In genomic region chr7:45897258-45897757, GRCm38 (mm10) we compare ENCODE assay signal across 1 mouse cellular context.
TF ChIP-seq lines count a peak whose summit lies in the region.

No protein-coding gene starts in this region.

TF ChIP-seq in ES-E14, 5 proteins besides CTCF, POLR2A, EP300 and RAD21:
- TF ChIP-seq MAFK (IDR thresholded peaks at IDR 0.05; ENCODE audit: insufficient read depth, low read depth, low read length): no peak
- peak; percentile 76 for TF ChIP-seq HCFC1 (IDR thresholded peaks at IDR 0.05; ENCODE audit: borderline replicate concordance, insufficient read depth, low read length)
- no peak for TF ChIP-seq ZNF384 (IDR thresholded peaks at IDR 0.05; ENCODE audit: low read depth, low read length)
